ENCODE assay signal across 15 mouse cellular contexts in genomic region chr1:184983751-184984150, GRCm38 (mm10). TPM values are rescaled to one million over a fixed set of nuclear protein-coding genes. Genes with fewer than 3 reads are reported as not detected.
"Had no signal": no experiment of that assay in that cellular context is flagged by ENCODE, and none has a peak within 500 bp of the region (broad histone marks: within the 10 kb centered on the region; RNA-seq: fewer than 3 reads in every experiment).

No protein-coding gene starts in this region.

- H3K4me1 ChIP-seq: liver, embryonic 13.5 days; megakaryocyte, embryonic 14.5 days had no signal

- H3K4me2 ChIP-seq: limb, embryonic 12.5 days; liver, embryonic 13.5 days; midbrain, embryonic 11.5 days; stomach, embryonic 15.5 days had no signal

- H3K27me3 ChIP-seq: limb, embryonic 12.5 days; liver, embryonic 13.5 days; stomach, embryonic 15.5 days had no signal

- H3K4me3 ChIP-seq: layer of hippocampus, adult 2 months; limb, embryonic 12.5 days; liver, embryonic 13.5 days; megakaryocyte, embryonic 14.5 days; stomach, embryonic 15.5 days had no signal

- DNase-seq: kidney, adult 18-20 months; kidney, postnatal 10 days; kidney, postnatal 4 days; liver; liver, embryonic 13.5 days; liver, postnatal 0 days; spleen, adult 18-20 months; thymus, postnatal 4 days had no signal

- H3K9me3 ChIP-seq: limb, embryonic 12.5 days; liver, embryonic 13.5 days; stomach, embryonic 15.5 days had no signal

- H3K36me3 ChIP-seq: limb, embryonic 12.5 days; liver, embryonic 13.5 days; stomach, embryonic 15.5 days had no signal

- H3K27ac ChIP-seq: layer of hippocampus, adult 2 months; limb, embryonic 12.5 days; liver, embryonic 13.5 days; macrophage; stomach, embryonic 15.5 days had no signal

- H3K9ac ChIP-seq: limb, embryonic 12.5 days; liver, embryonic 13.5 days; liver, postnatal 0 days; stomach, embryonic 15.5 days had no signal

- ATAC-seq: liver, postnatal 0 days had no signal

RNA-seq across cellular contexts. Expression of gene Mark1, which starts 15.6 kb away (rescaled TPM):
- total RNA-seq: neutrophil, adult 5-6 weeks had no signal
- polyA plus RNA-seq: macrophage had no signal
